Mouse (Mus musculus) kidney, embryonic 15.5 days (tissue): ENCODE measurements around the gene Sparc. TPM values are rescaled to one million over a fixed set of nuclear protein-coding genes. Genes with fewer than 3 reads are reported as not detected.

Experiments used
- ATAC-seq: fragments of 200-750 bp; cut with Nextera tagmentation; replicated peaks from 2 replicates; pipeline ENCODE4 v1.8.0; 2017; ENCODE audit warnings: moderate TSS enrichment; ENCODE audit not compliant: low FRiP score
- H3K27ac ChIP-seq: fragments of 300-500 bp; sonication (generic); 2 replicates; pipeline ENCODE4 v1.5.1; 2015; ENCODE audit warnings: mild to moderate bottlenecking, inconsistent platforms
- H3K27me3 ChIP-seq: fragments of 300-500 bp; sonication (generic); 2 replicates; pipeline ENCODE4 v1.6.1; 2015; ENCODE audit warnings: inconsistent platforms
- H3K36me3 ChIP-seq: fragments of 300-500 bp; sonication (generic); 2 replicates; pipeline ENCODE4 v1.6.1; 2015; ENCODE audit warnings: inconsistent platforms
- H3K4me1 ChIP-seq: fragments of 300-500 bp; sonication (generic); 2 replicates; pipeline ENCODE4 v1.6.1; 2015; ENCODE audit warnings: inconsistent platforms
- H3K4me2 ChIP-seq: fragments of 300-500 bp; sonication (generic); 2 replicates; pipeline ENCODE4 v1.6.1; 2015; ENCODE audit warnings: moderate library complexity, mild to moderate bottlenecking, inconsistent platforms
- H3K4me3 ChIP-seq: fragments of 300-500 bp; sonication (generic); replicated peaks from 2 replicates; pipeline ENCODE4 v1.5.1; 2015; ENCODE audit warnings: mild to moderate bottlenecking, inconsistent platforms
- H3K9ac ChIP-seq: fragments of 300-500 bp; sonication (generic); 2 replicates; pipeline ENCODE4 v1.6.1; 2015; ENCODE audit warnings: mild to moderate bottlenecking, inconsistent platforms
- H3K9me3 ChIP-seq: fragments of 300-500 bp; sonication (generic); replicated peaks from 2 replicates; pipeline ENCODE4 v1.6.1; 2016; ENCODE audit warnings: inconsistent platforms
- WGBS: fragments of 180-500 bp; shearing (Covaris S2); methylation state at CpG from one replicate; pipeline ENCODE4 v1.1.7; 2015; ENCODE audit warnings: mixed read lengths; 5-methylcytosine and 5-hydroxymethylcytosine counted together
- polyA plus RNA-seq: library from polyadenylated mRNA; unstranded; fragments of >200 nt; fragmentation: Nextera tagmentation; extraction: Ambion mirVana; gene quantifications from 2 replicates; pipeline ENCODE4 v1.2.1, GENCODE M21; 2015

The Sparc gene
- polyA plus RNA-seq, 1 experiment from 2014 or later = 1,510 TPM

DNA sequence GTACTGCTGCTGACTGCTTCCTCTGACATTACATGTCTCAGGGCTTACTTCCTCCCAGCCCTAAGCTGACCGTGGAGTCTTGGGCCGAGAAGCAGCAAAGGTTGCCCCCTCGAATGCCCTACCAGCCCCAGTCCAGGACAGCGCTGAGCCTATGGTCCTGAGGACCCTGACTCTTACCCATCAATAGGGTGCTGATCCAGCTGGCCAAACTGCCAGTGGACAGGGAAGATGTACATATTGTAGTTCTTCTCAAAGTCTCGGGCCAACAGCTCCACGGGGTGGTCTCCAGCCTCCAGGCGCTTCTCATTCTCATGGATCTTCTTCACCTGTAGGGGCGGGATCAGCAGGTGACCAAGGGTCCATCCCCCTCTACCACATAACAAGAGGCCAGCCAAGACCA lies 24.6 kb downstream of the Sparc start:
- Histone ChIP-seq H3K36me3 (peaks cover 86% of the 10 kb centered on the region), H3K9me3 (no peaks in the 10 kb centered on the region), H3K9ac (no peak overlapping the region), H3K4me3 (no peak overlapping the region), H3K27ac (no peak overlapping the region), H3K4me2 (no peak overlapping the region), H3K4me1 (no peaks in the 10 kb centered on the region), H3K27me3 (no peaks in the 10 kb centered on the region)
- no peak for ATAC-seq
- WGBS = 88% methylated on average over 8 of the region's 8 CpGs

DNA sequence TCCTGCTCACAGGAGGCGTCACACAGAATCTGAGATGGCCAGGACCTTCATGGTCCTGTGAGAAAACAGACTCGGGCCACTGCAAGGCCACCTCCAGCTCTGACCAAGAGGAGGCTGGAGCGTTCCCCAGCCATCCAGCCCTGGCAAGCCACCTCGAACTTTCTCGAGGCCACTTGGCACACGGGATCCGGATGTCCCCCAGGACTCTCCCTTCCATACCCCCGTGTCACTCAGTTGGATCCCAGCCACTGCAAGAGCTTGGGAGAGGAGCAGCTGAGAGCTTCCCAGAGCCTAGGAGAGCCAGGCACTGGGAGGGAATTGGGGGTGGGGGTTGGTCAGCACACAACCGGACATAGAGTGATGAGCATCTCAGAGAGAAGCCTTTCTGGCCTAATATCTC lies 25.5 kb downstream of the Sparc start:
- no peak overlapping the region for H3K9ac ChIP-seq
- no peak overlapping the region for H3K4me2 ChIP-seq

DNA sequence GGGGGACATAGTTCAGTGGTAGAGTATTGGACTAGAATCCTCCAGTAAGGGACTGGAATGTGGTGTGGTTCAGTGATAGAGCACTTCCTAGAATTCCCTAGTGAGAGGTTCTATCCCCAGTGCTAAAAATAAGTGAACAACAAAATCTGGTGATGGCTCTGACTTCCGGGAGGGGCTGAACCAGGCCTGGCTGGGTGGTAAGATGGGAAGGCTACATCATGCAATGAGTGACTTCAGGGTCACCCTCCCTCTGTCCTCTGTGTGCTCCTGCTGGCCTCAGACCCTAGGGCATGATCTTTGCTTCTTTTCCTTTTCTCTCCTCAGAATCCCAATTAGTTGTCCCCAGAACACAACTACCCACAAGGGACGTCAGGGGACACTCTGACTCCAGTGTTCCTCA lies 25.9 kb downstream of the Sparc start:
- Histone ChIP-seq H3K9ac (no peak overlapping the region), H3K4me1 (0 out of 2 replicates have a peak, but pooled peaks cover 3% of the 10 kb centered on the region), H3K27ac (no peak overlapping the region), H3K4me2 (no peak overlapping the region), H3K36me3 (peaks cover 73% of the 10 kb centered on the region), H3K9me3 (no peaks in the 10 kb centered on the region), H3K27me3 (no peaks in the 10 kb centered on the region), H3K4me3 (no peak overlapping the region)
- WGBS = 74% methylated on average over 2 of the region's 2 CpGs
- no peak for ATAC-seq

More for the DNA sequence above, 25.5 kb downstream of the Sparc start:
- Histone ChIP-seq H3K4me3 (no peak overlapping the region), H3K36me3 (peaks cover 77% of the 10 kb centered on the region), H3K27me3 (no peaks in the 10 kb centered on the region), H3K27ac (no peak overlapping the region), H3K9me3 (no peaks in the 10 kb centered on the region), H3K4me1 (0 out of 2 replicates have a peak, but pooled peaks cover 3% of the 10 kb centered on the region)
- no peak for ATAC-seq
- 83% methylated on average over 9 of the region's 9 CpGs for WGBS

DNA sequence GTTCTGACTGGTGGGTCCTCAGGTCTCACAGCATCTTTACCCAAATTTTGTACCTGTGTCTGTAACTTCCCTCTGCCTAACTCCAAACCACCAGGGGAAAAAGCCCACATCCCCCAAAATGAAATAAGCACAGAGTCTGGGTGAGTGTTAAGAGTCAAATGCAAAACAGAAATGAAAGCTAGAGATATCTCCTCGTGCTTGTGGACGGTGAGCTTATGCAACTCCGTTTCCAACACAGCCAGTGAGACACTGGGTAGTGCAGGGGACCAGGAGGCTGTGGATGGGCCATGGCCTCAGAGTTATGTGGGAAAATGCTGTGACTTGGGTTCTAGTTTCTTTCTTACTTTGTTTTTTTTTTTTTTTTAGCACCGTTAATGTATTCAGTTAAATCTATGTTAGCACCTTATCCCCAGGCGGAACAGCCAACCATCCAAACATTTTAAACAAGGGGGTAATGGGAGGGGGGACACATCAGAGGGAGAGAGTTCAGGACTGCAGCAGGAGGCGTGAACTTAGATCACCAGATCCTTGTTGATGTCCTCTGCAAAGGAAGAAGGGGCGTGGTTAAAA lies 27.8 kb downstream of the Sparc start:
- no peak for ATAC-seq
- no peak overlapping the region for H3K27ac ChIP-seq
- no peaks in the 10 kb centered on the region for H3K9me3 ChIP-seq
- no peaks in the 10 kb centered on the region for H3K27me3 ChIP-seq
- H3K9ac ChIP-seq = no peak overlapping the region
- WGBS = 77% methylated on average over 7 of the region's 7 CpGs
- peaks cover 57% of the 10 kb centered on the region for H3K36me3 ChIP-seq
- 0 out of 2 replicates have a peak, but pooled peaks cover 3% of the 10 kb centered on the region for H3K4me1 ChIP-seq
- H3K4me3 ChIP-seq = no peak overlapping the region
- H3K4me2 ChIP-seq = no peak overlapping the region

DNA sequence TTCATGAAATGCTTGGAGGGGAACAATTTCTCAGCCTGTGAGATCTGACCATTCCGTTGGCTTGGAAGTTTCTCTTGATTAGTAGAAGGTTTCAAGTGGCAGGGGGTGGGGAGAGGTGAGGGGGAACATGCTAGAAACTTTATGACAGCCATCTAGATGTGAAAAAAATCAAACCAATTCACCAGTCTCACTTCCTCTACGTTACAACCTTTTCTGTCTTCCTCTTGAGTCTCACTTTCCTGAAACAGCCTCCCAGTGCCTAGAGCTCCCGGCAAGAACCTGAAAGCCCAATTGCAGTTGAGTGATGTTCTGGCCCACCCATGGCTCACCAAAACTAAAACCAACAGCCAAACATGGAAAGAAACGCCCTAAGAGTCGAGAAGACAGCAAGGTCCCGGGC lies 28.4 kb downstream of the Sparc start:
- Histone ChIP-seq H3K36me3 (peaks cover 51% of the 10 kb centered on the region), H3K4me2 (no peak overlapping the region), H3K9me3 (no peaks in the 10 kb centered on the region), H3K4me1 (0 out of 2 replicates have a peak, but pooled peaks cover 3% of the 10 kb centered on the region), H3K27ac (0 out of 2 replicates have a peak overlapping the region, but pooled peaks have one; percentile 32), H3K4me3 (no peak overlapping the region), H3K9ac (no peak overlapping the region), H3K27me3 (no peaks in the 10 kb centered on the region)
- WGBS = 71% methylated on average over 6 of the region's 6 CpGs
- no peak for ATAC-seq

DNA sequence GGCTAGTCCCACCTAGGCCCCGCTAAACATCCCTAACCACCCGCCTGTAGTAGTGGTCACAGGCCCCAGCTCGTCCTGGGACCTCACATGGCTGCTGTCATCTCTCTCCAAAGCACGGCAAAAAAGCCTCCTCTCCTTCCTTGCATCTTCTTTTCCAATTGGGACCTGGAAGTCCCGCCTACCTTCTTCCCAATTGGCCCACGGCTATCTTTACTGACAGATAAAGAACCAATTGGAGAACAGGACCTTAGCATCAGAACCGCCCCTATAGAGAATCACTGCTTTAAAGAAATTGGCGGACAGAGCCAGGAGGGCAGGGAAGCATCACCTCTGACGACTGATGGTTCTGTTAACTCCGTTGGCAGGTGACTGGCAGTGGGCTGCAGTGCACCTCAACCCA lies 30.5 kb downstream of the Sparc start:
- no peak for ATAC-seq
- no peaks in the 10 kb centered on the region for H3K9me3 ChIP-seq
- H3K4me2 ChIP-seq = no peak overlapping the region
- no peak overlapping the region for H3K27ac ChIP-seq
- 40% methylated on average over 10 of the region's 10 CpGs for WGBS
- H3K9ac ChIP-seq = no peak overlapping the region
- peaks cover 30% of the 10 kb centered on the region for H3K36me3 ChIP-seq
- H3K4me1 ChIP-seq = 0 out of 2 replicates have a peak, but pooled peaks cover 4% of the 10 kb centered on the region
- H3K27me3 ChIP-seq = no peaks in the 10 kb centered on the region; the same call in 1 of the 2 replicates
- no peak overlapping the region for H3K4me3 ChIP-seq

DNA sequence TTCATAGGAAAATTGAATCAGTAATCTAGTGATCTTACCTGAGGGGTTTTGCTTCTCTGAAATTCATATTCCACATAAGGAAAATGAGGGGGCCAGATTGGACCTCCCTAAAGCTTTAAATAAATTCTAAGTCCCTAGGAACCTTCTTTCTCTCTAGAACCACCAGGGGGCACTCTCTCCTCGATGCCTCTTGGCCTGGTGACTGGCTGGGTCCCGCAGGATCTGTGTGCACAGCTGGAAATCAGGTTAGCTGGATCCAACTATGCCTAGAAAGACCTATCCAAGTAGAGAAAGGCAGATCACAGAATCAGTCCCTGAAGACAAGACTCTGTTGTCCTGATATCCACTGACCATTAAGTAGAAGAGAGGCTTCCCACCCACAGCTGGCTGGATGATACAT lies 33.2 kb downstream of the Sparc start:
- Histone ChIP-seq H3K9ac (no peak overlapping the region), H3K36me3 (peaks cover 9% of the 10 kb centered on the region), H3K4me2 (no peak overlapping the region), H3K27me3 (no peaks in the 10 kb centered on the region; the same call in 1 of the 2 replicates), H3K9me3 (no peaks in the 10 kb centered on the region), H3K4me3 (no peak overlapping the region), H3K27ac (no peak overlapping the region), H3K4me1 (peaks cover 17% of the 10 kb centered on the region)
- 2% methylated on average over 2 of the region's 2 CpGs for WGBS
- no peak for ATAC-seq

DNA sequence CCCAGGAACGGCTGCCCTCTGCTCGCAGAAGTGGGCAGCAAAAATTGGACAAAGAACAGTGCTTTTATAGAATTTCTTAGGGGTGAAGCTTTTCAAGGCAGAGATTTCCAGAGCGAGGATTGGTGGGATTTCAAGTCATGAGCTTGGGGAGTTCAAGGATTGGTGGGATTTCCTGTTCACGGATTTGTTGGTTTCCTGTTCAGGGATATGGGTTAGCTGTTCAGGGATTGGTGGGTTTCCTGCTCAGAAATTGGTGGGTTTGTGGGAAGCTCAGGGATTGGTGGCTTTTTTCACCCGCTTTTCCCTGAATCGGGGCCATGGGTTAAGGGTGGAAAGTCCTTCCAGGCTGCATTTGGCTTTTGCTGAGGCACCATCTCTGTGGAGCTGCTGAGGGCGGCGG lies 35.4 kb downstream of the Sparc start:
- Histone ChIP-seq H3K36me3 (no peaks in the 10 kb centered on the region), H3K27me3 (no peaks in the 10 kb centered on the region; the same call in 1 of the 2 replicates), H3K27ac (no peak overlapping the region), H3K4me2 (peak overlapping the region; percentile 11; the same call in 1 of the 2 replicates), H3K9ac (no peak overlapping the region), H3K4me3 (no peak overlapping the region), H3K4me1 (peaks cover 23% of the 10 kb centered on the region), H3K9me3 (no peaks in the 10 kb centered on the region)
- no peak; the same call in 1 of the 2 replicates for ATAC-seq
- 58% methylated on average over 8 of the region's 8 CpGs for WGBS

DNA sequence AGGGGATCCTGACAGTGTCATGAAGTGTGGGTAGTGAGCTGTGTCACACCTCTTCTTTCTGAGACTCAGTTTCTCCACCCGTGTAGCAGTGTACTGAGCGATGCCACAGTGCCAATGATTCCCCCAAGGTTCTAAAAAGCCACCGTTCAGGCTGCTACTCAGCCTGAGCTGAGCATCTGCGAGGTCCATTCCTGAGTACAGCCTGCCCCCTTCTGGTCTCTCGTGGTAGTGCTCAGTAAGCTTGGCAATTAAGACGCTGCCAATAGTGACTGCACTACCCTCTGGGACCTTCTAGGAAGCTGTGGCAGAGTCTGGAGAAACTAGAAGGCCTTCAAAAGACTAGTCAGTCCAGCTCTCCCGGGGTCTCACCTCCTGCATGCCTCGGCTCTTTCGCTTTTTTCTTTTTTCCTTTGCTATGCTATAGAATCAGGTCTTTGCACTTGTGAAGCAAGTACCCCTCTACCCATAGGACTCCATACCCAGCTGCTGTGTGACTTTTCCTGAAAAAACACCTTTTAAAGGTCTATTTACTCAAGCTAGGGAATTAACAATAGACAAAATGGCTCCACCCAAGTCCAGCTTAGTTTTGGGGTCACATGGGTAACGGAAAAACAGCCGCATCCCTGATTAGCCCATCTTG lies 36.4 kb downstream of the Sparc start:
- Histone ChIP-seq H3K4me2 (0 out of 2 replicates have a peak overlapping the region, but pooled peaks have one; percentile 11), H3K4me1 (peaks cover 26% of the 10 kb centered on the region), H3K27me3 (no peaks in the 10 kb centered on the region; the same call in 1 of the 2 replicates), H3K9me3 (no peaks in the 10 kb centered on the region), H3K36me3 (no peaks in the 10 kb centered on the region), H3K4me3 (no peak overlapping the region), H3K27ac (no peak overlapping the region), H3K9ac (no peak overlapping the region)
- peak; percentile 75 for ATAC-seq
- 12% methylated on average over 11 of the region's 11 CpGs for WGBS

DNA sequence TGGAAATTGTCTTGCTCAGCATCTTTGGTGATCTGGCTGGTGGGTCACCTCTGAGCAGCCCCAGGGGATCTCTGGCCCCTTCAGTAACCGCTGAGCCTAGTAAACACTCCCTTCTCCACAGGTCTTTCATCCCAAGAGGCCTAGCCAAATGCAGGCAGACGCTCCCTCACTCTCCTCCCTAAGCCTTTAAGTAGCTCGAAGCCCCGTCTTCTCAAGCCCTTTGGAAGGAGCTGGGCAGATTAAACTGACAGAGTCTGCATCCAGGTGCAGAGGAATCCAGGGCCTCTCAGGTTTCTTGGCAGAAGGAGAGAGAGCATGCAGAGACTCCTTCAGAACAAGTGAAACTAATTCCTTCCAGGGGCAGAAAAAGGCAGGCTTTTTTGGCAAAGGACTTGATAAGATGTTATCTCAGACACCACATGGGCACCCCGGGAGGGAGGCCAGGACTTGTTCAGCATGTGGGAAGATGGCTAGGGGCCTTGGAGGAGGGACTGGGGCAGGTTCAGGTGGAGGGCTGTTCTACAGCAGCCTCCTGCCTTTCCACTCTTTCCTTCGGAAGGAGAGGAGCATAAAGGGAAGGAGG lies 39.4 kb downstream of the Sparc start:
- Histone ChIP-seq H3K4me3 (no peak overlapping the region), H3K9me3 (no peaks in the 10 kb centered on the region), H3K36me3 (no peaks in the 10 kb centered on the region), H3K27me3 (no peaks in the 10 kb centered on the region; the same call in 1 of the 2 replicates), H3K4me1 (peaks cover 36% of the 10 kb centered on the region), H3K4me2 (no peak overlapping the region), H3K9ac (no peak overlapping the region), H3K27ac (no peak overlapping the region)
- WGBS = 30% methylated on average over 6 of the region's 6 CpGs
- no peak for ATAC-seq

DNA sequence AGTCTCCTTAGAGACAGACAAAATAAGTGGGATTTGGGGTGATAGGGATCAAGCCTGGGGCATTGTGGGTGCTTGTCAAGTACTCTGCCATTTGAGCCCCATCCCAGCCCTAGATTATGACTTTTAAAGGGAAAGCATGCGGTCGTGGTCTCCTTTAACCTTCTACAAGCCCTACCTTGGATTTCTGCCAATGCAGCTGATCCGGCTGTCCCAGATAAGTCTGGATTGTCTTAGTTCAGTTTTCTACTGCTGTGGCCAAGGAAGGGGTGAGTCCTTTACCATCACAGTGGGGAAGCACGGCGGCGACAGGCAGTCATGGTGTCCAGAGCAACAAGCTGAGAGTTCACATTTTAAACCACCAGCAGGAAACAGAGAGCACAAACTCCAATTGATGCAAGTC lies 42.1 kb downstream of the Sparc start:
- 0 out of 2 replicates have a peak overlapping the region, but pooled peaks have one; percentile 4 for H3K27ac ChIP-seq
- H3K4me2 ChIP-seq = no peak overlapping the region
- 45% methylated on average over 6 of the region's 6 CpGs for WGBS
- H3K9me3 ChIP-seq = no peaks in the 10 kb centered on the region
- no peaks in the 10 kb centered on the region for H3K36me3 ChIP-seq
- no peaks in the 10 kb centered on the region for H3K27me3 ChIP-seq
- H3K4me1 ChIP-seq = peaks cover 27% of the 10 kb centered on the region
- no peak for ATAC-seq
- no peak overlapping the region for H3K4me3 ChIP-seq
- H3K9ac ChIP-seq = no peak overlapping the region

DNA sequence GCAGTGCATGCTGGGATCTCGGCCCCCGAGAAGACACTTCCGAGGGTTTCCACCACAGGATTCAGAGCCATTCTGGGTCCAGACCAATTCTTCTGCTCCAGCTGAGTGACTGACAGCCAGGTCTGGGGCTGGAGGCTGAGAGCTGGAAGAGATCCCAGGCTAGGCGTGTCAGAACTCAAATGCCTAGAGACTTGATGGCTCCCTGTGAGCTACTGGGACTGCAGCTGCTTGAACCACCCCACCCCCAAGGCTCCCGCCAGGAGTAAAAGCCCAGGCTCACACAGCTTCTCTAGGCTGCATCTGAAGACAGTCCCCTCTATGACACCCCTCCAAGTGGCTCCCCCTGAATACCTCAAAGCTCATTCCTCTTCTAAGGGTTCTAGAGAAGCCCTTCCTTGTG lies 44.6 kb downstream of the Sparc start:
- H3K9ac ChIP-seq = no peak overlapping the region
- WGBS = 58% methylated on average over 5 of the region's 5 CpGs
- peak; percentile 62; the same call in 1 of the 2 replicates for ATAC-seq
- no peak overlapping the region for H3K27ac ChIP-seq
- no peaks in the 10 kb centered on the region for H3K9me3 ChIP-seq
- H3K27me3 ChIP-seq = no peaks in the 10 kb centered on the region
- peaks cover 21% of the 10 kb centered on the region for H3K4me1 ChIP-seq
- no peaks in the 10 kb centered on the region for H3K36me3 ChIP-seq
- H3K4me3 ChIP-seq = no peak overlapping the region
- no peak overlapping the region for H3K4me2 ChIP-seq
